18 mouse cellular contexts compared by ENCODE assay signal in genomic region chr15:80208446-80208845, GRCm38 (mm10). TPM values are rescaled to one million over a fixed set of nuclear protein-coding genes. Genes with fewer than 3 reads are reported as not detected.
DNase-seq lines count a peak whose midpoint lies in the region; ATAC-seq lines count a peak whose summit lies in the region.
"Had no signal": no experiment of that assay in that cellular context is flagged by ENCODE, and none has a peak within 500 bp of the region (broad histone marks: within the 10 kb centered on the region; RNA-seq: fewer than 3 reads in every experiment).

No protein-coding gene starts in this region.

- no peaks in the 10 kb centered on the region for H3K27me3 ChIP-seq in embryonic facial prominence, embryonic 12.5 days
- H3K27me3 ChIP-seq in embryonic facial prominence, embryonic 10.5 days (replicated peaks; ENCODE audit: low read depth, poor library complexity, severe bottlenecking): no peaks in the 10 kb centered on the region
- no peaks in the 10 kb centered on the region for H3K27me3 ChIP-seq in midbrain, embryonic 14.5 days (ENCODE audit: control insufficient read depth, insufficient read depth, low read length)
- H3K27me3 ChIP-seq: limb, embryonic 12.5 days; neural tube, embryonic 15.5 days had no signal

- 24% methylated on average over 4 of the region's 4 CpGs for WGBS in embryonic facial prominence, embryonic 12.5 days
- WGBS in embryonic facial prominence, embryonic 10.5 days: 24% methylated on average over 4 of the region's 4 CpGs
- 9% methylated on average over 4 of the region's 4 CpGs for WGBS in midbrain, embryonic 14.5 days

- H3K27ac ChIP-seq in embryonic facial prominence, embryonic 12.5 days: peak overlapping the region; percentile 50; the same call in 1 of the 2 replicates
- H3K27ac ChIP-seq in embryonic facial prominence, embryonic 10.5 days (replicated peaks): no peak overlapping the region
- no peak overlapping the region for H3K27ac ChIP-seq in midbrain, embryonic 14.5 days (replicated peaks; ENCODE audit: low read depth, low read length)
- H3K27ac ChIP-seq: hindbrain, embryonic 14.5 days; limb, embryonic 12.5 days; liver, embryonic 15.5 days; neural tube, embryonic 15.5 days had no signal

- H3K4me3 ChIP-seq in embryonic facial prominence, embryonic 12.5 days: no peak overlapping the region
- H3K4me3 ChIP-seq in embryonic facial prominence, embryonic 10.5 days: no peak overlapping the region
- no peak overlapping the region for H3K4me3 ChIP-seq in midbrain, embryonic 14.5 days (replicated peaks; ENCODE audit: low read depth, low read length)
- H3K4me3 ChIP-seq: limb, embryonic 12.5 days; liver, embryonic 15.5 days; neural tube, embryonic 15.5 days had no signal

- no peak for ATAC-seq in embryonic facial prominence, embryonic 12.5 days (ENCODE audit: insufficient number of reproducible peaks, insufficient read depth, low FRiP score, low TSS enrichment)
- no peak for ATAC-seq in midbrain, embryonic 14.5 days (ENCODE audit: low FRiP score, low TSS enrichment)
- no peak for ATAC-seq in erythroid progenitor cell, adult 5-6 weeks (replicated peaks; ENCODE audit: low FRiP score, poor library complexity, severe bottlenecking)

- peak overlapping the region; percentile 38; the same call in 1 of the 2 replicates for H3K9ac ChIP-seq in embryonic facial prominence, embryonic 12.5 days
- H3K9ac ChIP-seq in midbrain, embryonic 14.5 days (replicated peaks; ENCODE audit: low read length): no peak overlapping the region
- H3K9ac ChIP-seq: hindbrain, embryonic 14.5 days; limb, embryonic 12.5 days; liver, embryonic 15.5 days; neural tube, embryonic 15.5 days had no signal

- peaks cover 28% of the 10 kb centered on the region for H3K36me3 ChIP-seq in embryonic facial prominence, embryonic 12.5 days
- H3K36me3 ChIP-seq in embryonic facial prominence, embryonic 10.5 days (replicated peaks): peaks cover 35% of the 10 kb centered on the region
- peaks cover 29% of the 10 kb centered on the region for H3K36me3 ChIP-seq in midbrain, embryonic 14.5 days (ENCODE audit: control insufficient read depth, insufficient read depth, low read length)
- H3K36me3 ChIP-seq: liver, embryonic 15.5 days had no signal

- H3K4me1 ChIP-seq in embryonic facial prominence, embryonic 12.5 days: peaks cover 7% of the 10 kb centered on the region; the same call in 1 of the 2 replicates
- peaks cover 8% of the 10 kb centered on the region for H3K4me1 ChIP-seq in embryonic facial prominence, embryonic 10.5 days
- H3K4me1 ChIP-seq in midbrain, embryonic 14.5 days (ENCODE audit: control insufficient read depth, insufficient read depth, low read length): no peaks in the 10 kb centered on the region
- H3K4me1 ChIP-seq: limb, embryonic 12.5 days; liver, embryonic 15.5 days had no signal

- no peaks in the 10 kb centered on the region for H3K9me3 ChIP-seq in embryonic facial prominence, embryonic 12.5 days
- no peaks in the 10 kb centered on the region for H3K9me3 ChIP-seq in embryonic facial prominence, embryonic 10.5 days
- H3K9me3 ChIP-seq in midbrain, embryonic 14.5 days (ENCODE audit: control insufficient read depth, low read length): no peaks in the 10 kb centered on the region
- H3K9me3 ChIP-seq: limb, embryonic 12.5 days; liver, embryonic 15.5 days; neural tube, embryonic 15.5 days had no signal

- no peak for DNase-seq in embryonic facial prominence, embryonic 10.5 days (ENCODE audit: low spot score)
- DNase-seq in Muller cell, postnatal 12 days (ENCODE audit: inconsistent ontology term): peak; percentile 20
- peak; percentile 84 for DNase-seq in kidney, adult 9 months
- DNase-seq in midbrain, embryonic 14.5 days: peak; percentile 17
- DNase-seq in testis, postnatal 14 days (ENCODE audit: low spot score): no peak
- no peak for DNase-seq in right cerebral cortex, postnatal 36 days (ENCODE audit: low spot score in 2 of 2)
- DNase-seq: cerebellum, adult 9-11 months; gastrocnemius, postnatal 36 days; lung, postnatal 14 days; retina, postnatal 1 day; spleen, adult 18-20 months had no signal

- no peak overlapping the region for H3K4me2 ChIP-seq in embryonic facial prominence, embryonic 12.5 days (replicated peaks)
- no peak overlapping the region for H3K4me2 ChIP-seq in midbrain, embryonic 14.5 days (ENCODE audit: low read length)
- H3K4me2 ChIP-seq: hindbrain, embryonic 14.5 days; limb, embryonic 12.5 days; liver, embryonic 15.5 days; neural tube, embryonic 15.5 days had no signal

RNA-seq across cellular contexts. Expression of gene Mief1, which starts 25.4 kb away (rescaled TPM):
- 39.7 and 42.1 TPM in 2 replicates for polyA plus RNA-seq in embryonic facial prominence, embryonic 12.5 days (2016; fragmentation: Nextera tagmentation; extraction: Ambion mirVana)
- polyA plus RNA-seq in embryonic facial prominence, embryonic 10.5 days (2016; fragmentation: Nextera tagmentation; extraction: Ambion mirVana): 44.4 and 44.5 TPM in 2 replicates
- 28.1 and 41.7 TPM in 2 replicates for polyA plus RNA-seq in midbrain, embryonic 14.5 days (2014; fragmentation: Nextera tagmentation; extraction: Ambion mirVana)
- total RNA-seq in erythroid progenitor cell, adult 5-6 weeks (2015; ENCODE audit: low replicate concordance): 15.5 and 18.9 TPM in 2 replicates
- 18.1 and 23.0 TPM in 2 replicates for total RNA-seq in erythroid progenitor cell, adult 5-6 weeks (2017; ENCODE audit: low replicate concordance)

RNA-seq across cellular contexts. Expression of gene AC140267.1, which starts 27.2 kb away (rescaled TPM):
- polyA plus RNA-seq in embryonic facial prominence, embryonic 12.5 days (2016; fragmentation: Nextera tagmentation; extraction: Ambion mirVana): 1.6 TPM in 1 of 2 replicates, not detected in the other
- not detected in 2 replicates for polyA plus RNA-seq in embryonic facial prominence, embryonic 10.5 days (2016; fragmentation: Nextera tagmentation; extraction: Ambion mirVana)
- polyA plus RNA-seq in midbrain, embryonic 14.5 days (2014; fragmentation: Nextera tagmentation; extraction: Ambion mirVana): 2.1 TPM in 1 of 2 replicates, not detected in the other
- total RNA-seq in erythroid progenitor cell, adult 5-6 weeks (2015; ENCODE audit: low replicate concordance): 43.2 TPM in 1 of 2 replicates, not detected in the other
- not detected in 2 replicates for total RNA-seq in erythroid progenitor cell, adult 5-6 weeks (2017; ENCODE audit: low replicate concordance)
- polyA plus RNA-seq: heart, embryonic 14.5 days; hindbrain, embryonic 14.5 days; liver, embryonic 15.5 days; neural tube, embryonic 15.5 days had no signal

RNA-seq across cellular contexts. Expression of gene Mgat3, which starts 34.9 kb away (rescaled TPM):
- polyA plus RNA-seq in embryonic facial prominence, embryonic 12.5 days (2016; fragmentation: Nextera tagmentation; extraction: Ambion mirVana): 10.5 and 11.7 TPM in 2 replicates
- polyA plus RNA-seq in embryonic facial prominence, embryonic 10.5 days (2016; fragmentation: Nextera tagmentation; extraction: Ambion mirVana): 6.3 and 7.6 TPM in 2 replicates
- 19.9 and 20.5 TPM in 2 replicates for polyA plus RNA-seq in midbrain, embryonic 14.5 days (2014; fragmentation: Nextera tagmentation; extraction: Ambion mirVana)
- total RNA-seq in erythroid progenitor cell, adult 5-6 weeks (2015; ENCODE audit: low replicate concordance): not detected in 2 replicates
- not detected in 2 replicates for total RNA-seq in erythroid progenitor cell, adult 5-6 weeks (2017; ENCODE audit: low replicate concordance)

RNA-seq across cellular contexts. Expression of gene Atf4, which starts 46.5 kb away (rescaled TPM):
- polyA plus RNA-seq in embryonic facial prominence, embryonic 12.5 days (2016; fragmentation: Nextera tagmentation; extraction: Ambion mirVana): 104 and 117 TPM in 2 replicates
- 104 and 111 TPM in 2 replicates for polyA plus RNA-seq in embryonic facial prominence, embryonic 10.5 days (2016; fragmentation: Nextera tagmentation; extraction: Ambion mirVana)
- polyA plus RNA-seq in midbrain, embryonic 14.5 days (2014; fragmentation: Nextera tagmentation; extraction: Ambion mirVana): 114 and 122 TPM in 2 replicates
- total RNA-seq in erythroid progenitor cell, adult 5-6 weeks (2015; ENCODE audit: low replicate concordance): 287 and 355 TPM in 2 replicates
- total RNA-seq in erythroid progenitor cell, adult 5-6 weeks (2017; ENCODE audit: low replicate concordance): 402 and 410 TPM in 2 replicates

RNA-seq across cellular contexts. Expression of gene Rps19bp1, which starts 55.7 kb away (rescaled TPM):
- polyA plus RNA-seq in embryonic facial prominence, embryonic 12.5 days (2016; fragmentation: Nextera tagmentation; extraction: Ambion mirVana): 65.3 and 65.9 TPM in 2 replicates
- 68.1 and 73.2 TPM in 2 replicates for polyA plus RNA-seq in embryonic facial prominence, embryonic 10.5 days (2016; fragmentation: Nextera tagmentation; extraction: Ambion mirVana)
- 73.9 and 100 TPM in 2 replicates for polyA plus RNA-seq in midbrain, embryonic 14.5 days (2014; fragmentation: Nextera tagmentation; extraction: Ambion mirVana)
- total RNA-seq in erythroid progenitor cell, adult 5-6 weeks (2015; ENCODE audit: low replicate concordance): 13.8 and 15.5 TPM in 2 replicates
- total RNA-seq in erythroid progenitor cell, adult 5-6 weeks (2017; ENCODE audit: low replicate concordance): 3.8 and 11.3 TPM in 2 replicates

Comparison
In these comparisons a context has a peak if more than half of its experiments do, and no peak if none do; other contexts are left out.
1. DNase-seq: peak in Muller cell, postnatal 12 days (single experiment), kidney, adult 9 months (single experiment) and midbrain, embryonic 14.5 days (single experiment); none in embryonic facial prominence, embryonic 10.5 days (single experiment), testis, postnatal 14 days (single experiment) and right cerebral cortex, postnatal 36 days (0 of 2).